Mouse (Mus musculus): Measurements from ENCODE around the gene Naaladl2. TPM values are rescaled to one million over a fixed set of nuclear protein-coding genes. Genes with fewer than 3 reads are reported as not detected.

The Naaladl2 gene
- polyA plus RNA-seq, 1 experiment, result 0.38 TPM

DNA sequence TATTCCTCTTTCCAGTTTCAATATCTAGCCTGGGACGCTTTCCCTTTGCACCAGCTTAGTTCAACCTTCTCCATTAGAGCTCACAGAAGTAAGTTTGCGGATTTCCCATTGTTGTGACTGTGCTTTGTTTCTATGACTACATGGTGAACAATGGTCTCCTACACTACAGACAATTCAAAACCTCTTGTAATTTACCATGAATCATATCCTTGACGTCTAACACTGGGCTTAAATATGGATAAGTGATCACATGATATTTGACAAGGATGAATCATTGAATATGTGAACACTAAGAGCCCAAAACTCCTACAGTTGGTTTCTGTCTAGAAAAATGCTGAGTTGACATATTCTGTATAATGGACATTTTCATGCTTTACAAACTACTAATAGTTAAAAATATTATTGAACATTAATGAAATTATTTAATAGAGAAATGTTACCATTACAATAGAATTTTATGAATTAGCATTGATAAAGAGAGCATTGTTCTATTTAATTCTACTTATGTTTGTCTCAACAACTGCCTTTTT, 539.2 kb downstream of the Naaladl2 start:
- WGBS, result 90% methylated on average over 3 of the region's 3 CpGs
- H3K4me3 ChIP-seq (ENCODE audit: insufficient read depth, low read depth, low read length), result no peak overlapping the region
- no peak for DNase-seq
- no peaks in the 10 kb centered on the region for H3K27me3 ChIP-seq (replicated peaks; ENCODE audit: control insufficient read depth, insufficient read depth, low read length)
- no peak for TF ChIP-seq CTCF (conservative IDR thresholded peaks at IDR 0.05; ENCODE audit: insufficient read depth, insufficient read length, low read depth, low read length)
- no peak overlapping the region for H3K27ac ChIP-seq (ENCODE audit: insufficient read depth, low read depth, low read length)
- no peaks in the 10 kb centered on the region for H3K36me3 ChIP-seq (ENCODE audit: control insufficient read depth, insufficient read depth, low read length)
- peaks cover 2% of the 10 kb centered on the region; the same call in 1 of the 2 replicates for H3K4me1 ChIP-seq (ENCODE audit: control insufficient read depth, insufficient read depth, low read length)

DNA sequence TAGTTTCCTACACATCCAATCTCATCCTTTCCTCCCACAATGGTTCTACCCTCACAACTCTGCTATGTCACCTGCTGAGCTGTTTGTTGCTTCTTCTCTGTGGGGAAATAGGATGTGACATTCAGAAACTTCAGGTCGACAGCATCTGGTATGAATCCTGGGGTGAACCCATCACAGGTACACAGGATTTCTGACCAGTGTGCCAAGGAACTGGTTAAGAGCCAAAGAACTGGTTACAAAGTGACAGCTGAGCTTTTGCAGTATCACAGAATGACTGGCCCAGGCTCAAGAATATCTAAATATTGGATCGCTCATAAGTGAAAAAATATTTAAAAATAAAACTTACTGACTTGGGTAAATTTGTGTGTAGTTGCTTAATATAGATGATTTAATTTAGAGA, 548.6 kb downstream of the Naaladl2 start:
- peaks cover 2% of the 10 kb centered on the region; the same call in 1 of the 2 replicates for H3K4me1 ChIP-seq (ENCODE audit: control insufficient read depth, insufficient read depth, low read length)
- TF ChIP-seq POLR2A (IDR thresholded peaks at IDR 0.05; ENCODE audit: low read depth, low read length), result no peak
- TF ChIP-seq CTCF (conservative IDR thresholded peaks at IDR 0.05; ENCODE audit: insufficient read depth, insufficient read length, low read depth, low read length), result no peak
- 62% methylated on average over 2 of the region's 2 CpGs for WGBS
- H3K36me3 ChIP-seq (ENCODE audit: control insufficient read depth, insufficient read depth, low read length), result no peaks in the 10 kb centered on the region
- H3K4me3 ChIP-seq (ENCODE audit: insufficient read depth, low read depth, low read length), result no peak overlapping the region
- H3K27ac ChIP-seq (ENCODE audit: insufficient read depth, low read depth, low read length), result no peak overlapping the region
- no peaks in the 10 kb centered on the region for H3K27me3 ChIP-seq (replicated peaks; ENCODE audit: control insufficient read depth, insufficient read depth, low read length)
- DNase-seq, result peak; percentile 19

DNA sequence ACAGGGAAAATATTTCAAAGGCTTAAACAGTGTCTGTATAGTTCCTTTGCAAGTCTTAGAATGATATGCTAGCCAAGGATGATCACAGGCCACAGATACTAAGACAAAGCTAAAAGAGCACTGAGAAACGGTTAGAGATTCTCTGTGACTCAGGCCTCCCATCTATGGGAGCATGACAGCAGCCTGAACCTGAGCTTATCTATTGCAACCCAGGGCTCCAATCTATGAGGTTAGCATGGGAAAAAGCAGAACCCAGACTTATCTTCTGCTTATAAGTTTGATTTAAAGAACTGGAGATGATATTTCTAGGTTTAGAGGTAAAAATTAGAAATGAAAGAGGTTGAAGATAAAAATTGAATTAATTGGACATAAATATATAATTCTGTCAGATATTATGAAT, 587.4 kb downstream of the Naaladl2 start:
- H3K27me3 ChIP-seq (replicated peaks; ENCODE audit: control insufficient read depth, insufficient read depth, low read length), result no peaks in the 10 kb centered on the region
- no peaks in the 10 kb centered on the region for H3K36me3 ChIP-seq (ENCODE audit: control insufficient read depth, insufficient read depth, low read length)
- no peak for TF ChIP-seq POLR2A (IDR thresholded peaks at IDR 0.05; ENCODE audit: low read depth, low read length)
- no peak for TF ChIP-seq CTCF (conservative IDR thresholded peaks at IDR 0.05; ENCODE audit: insufficient read depth, insufficient read length, low read depth, low read length)
- no peak for DNase-seq
- no peak overlapping the region for H3K27ac ChIP-seq (ENCODE audit: insufficient read depth, low read depth, low read length)
- 81% methylated on average over 1 of the region's 1 CpGs for WGBS
- H3K4me1 ChIP-seq (ENCODE audit: control insufficient read depth, insufficient read depth, low read length), result no peaks in the 10 kb centered on the region
- H3K4me3 ChIP-seq (ENCODE audit: insufficient read depth, low read depth, low read length), result no peak overlapping the region

DNA sequence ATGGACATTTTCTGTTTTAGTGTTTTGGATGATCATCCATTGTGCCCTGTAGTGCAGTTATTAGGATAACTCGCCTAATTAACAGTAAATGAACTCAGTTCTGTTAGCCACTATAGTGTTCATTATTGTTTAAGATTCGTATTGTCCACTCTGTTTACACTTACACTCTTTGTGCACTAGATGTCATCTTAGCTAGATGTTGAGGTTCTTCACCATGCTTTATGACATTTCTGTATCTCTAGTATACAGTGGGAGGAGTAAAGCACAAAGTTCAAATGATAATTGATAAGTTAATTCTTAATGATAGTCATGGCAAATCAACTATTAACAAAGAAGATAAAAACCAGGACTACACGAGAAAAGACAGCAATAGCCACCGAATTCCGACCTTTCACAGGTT, 590.4 kb downstream of the Naaladl2 start:
- 74% methylated on average over 5 of the region's 5 CpGs for WGBS
- no peaks in the 10 kb centered on the region for H3K4me1 ChIP-seq (ENCODE audit: control insufficient read depth, insufficient read depth, low read length)
- no peak overlapping the region for H3K4me3 ChIP-seq (ENCODE audit: insufficient read depth, low read depth, low read length)
- H3K36me3 ChIP-seq (ENCODE audit: control insufficient read depth, insufficient read depth, low read length), result no peaks in the 10 kb centered on the region
- no peak for TF ChIP-seq POLR2A (IDR thresholded peaks at IDR 0.05; ENCODE audit: low read depth, low read length)
- TF ChIP-seq CTCF (conservative IDR thresholded peaks at IDR 0.05; ENCODE audit: insufficient read depth, insufficient read length, low read depth, low read length), result no peak
- DNase-seq, result no peak
- no peak overlapping the region for H3K27ac ChIP-seq (ENCODE audit: insufficient read depth, low read depth, low read length)
- no peaks in the 10 kb centered on the region for H3K27me3 ChIP-seq (replicated peaks; ENCODE audit: control insufficient read depth, insufficient read depth, low read length)

DNA sequence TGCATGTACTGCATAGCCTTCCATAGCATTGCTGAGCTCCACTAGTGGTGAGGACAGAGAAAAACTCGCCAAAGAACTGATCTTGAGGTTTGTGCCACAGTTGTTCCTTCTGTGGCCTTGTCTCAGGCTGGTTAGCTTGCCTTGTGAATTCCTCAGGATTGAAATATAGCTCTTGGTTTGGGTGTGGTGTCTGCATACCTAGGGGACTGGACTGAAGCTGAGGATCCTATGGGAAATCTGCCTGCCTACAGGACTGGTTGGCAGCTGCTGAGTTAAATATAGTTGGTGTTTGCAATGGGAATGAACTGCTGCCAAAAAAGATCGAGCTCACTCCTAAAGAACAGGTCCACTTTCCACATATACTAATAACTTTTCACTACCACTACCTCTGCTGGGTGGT, 591.4 kb downstream of the Naaladl2 start:
- Histone ChIP-seq H3K36me3 (ENCODE audit: control insufficient read depth, insufficient read depth, low read length) (no peaks in the 10 kb centered on the region), H3K4me3 (ENCODE audit: insufficient read depth, low read depth, low read length) (no peak overlapping the region), H3K27me3 (replicated peaks; ENCODE audit: control insufficient read depth, insufficient read depth, low read length) (no peaks in the 10 kb centered on the region), H3K4me1 (ENCODE audit: control insufficient read depth, insufficient read depth, low read length) (no peaks in the 10 kb centered on the region), H3K27ac (ENCODE audit: insufficient read depth, low read depth, low read length) (no peak overlapping the region)
- 67% methylated on average over 2 of the region's 2 CpGs for WGBS
- TF ChIP-seq POLR2A (IDR thresholded peaks at IDR 0.05; ENCODE audit: low read depth, low read length), result no peak
- no peak for TF ChIP-seq CTCF (conservative IDR thresholded peaks at IDR 0.05; ENCODE audit: insufficient read depth, insufficient read length, low read depth, low read length)
- no peak for DNase-seq

DNA sequence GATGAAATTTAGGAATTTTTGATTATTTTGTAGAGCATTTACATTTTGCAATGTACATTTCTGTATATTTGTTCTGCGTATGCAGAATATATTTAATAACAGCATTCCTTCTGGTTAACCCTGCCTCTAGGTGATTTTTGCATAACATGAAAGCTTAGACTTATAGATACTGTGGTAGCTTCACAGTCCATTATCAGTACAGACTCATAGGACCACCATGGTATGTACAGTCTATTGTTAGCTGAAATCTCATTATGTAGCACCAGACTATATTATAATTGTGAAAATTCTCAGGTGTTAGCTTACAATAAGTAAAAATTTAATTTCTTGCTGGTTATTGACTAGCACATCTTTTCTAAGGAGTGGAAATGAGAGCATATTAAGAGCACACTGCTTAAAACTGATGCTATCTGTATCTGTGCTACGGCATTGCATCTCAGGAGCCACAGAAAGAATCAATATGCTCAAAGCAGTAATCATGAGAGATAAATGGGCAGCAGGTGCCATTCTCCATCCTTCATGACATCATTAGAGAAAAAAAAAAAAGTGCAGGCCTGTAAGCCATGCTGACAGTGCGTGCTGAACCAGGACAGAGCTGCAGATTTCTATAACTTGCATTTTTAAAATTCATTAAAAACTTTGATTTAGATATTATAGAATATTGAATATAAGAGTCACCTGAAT, 610.1 kb downstream of the Naaladl2 start:
- Histone ChIP-seq H3K4me3 (ENCODE audit: insufficient read depth, low read depth, low read length) (no peak overlapping the region), H3K27me3 (replicated peaks; ENCODE audit: control insufficient read depth, insufficient read depth, low read length) (no peaks in the 10 kb centered on the region), H3K4me1 (ENCODE audit: control insufficient read depth, insufficient read depth, low read length) (no peaks in the 10 kb centered on the region), H3K36me3 (ENCODE audit: control insufficient read depth, insufficient read depth, low read length) (no peaks in the 10 kb centered on the region), H3K27ac (ENCODE audit: insufficient read depth, low read depth, low read length) (no peak overlapping the region)
- WGBS, result 94% methylated on average over 3 of the region's 3 CpGs
- TF ChIP-seq CTCF (conservative IDR thresholded peaks at IDR 0.05; ENCODE audit: insufficient read depth, insufficient read length, low read depth, low read length) (no peak), POLR2A (IDR thresholded peaks at IDR 0.05; ENCODE audit: low read depth, low read length) (no peak)
- DNase-seq, result no peak

DNA sequence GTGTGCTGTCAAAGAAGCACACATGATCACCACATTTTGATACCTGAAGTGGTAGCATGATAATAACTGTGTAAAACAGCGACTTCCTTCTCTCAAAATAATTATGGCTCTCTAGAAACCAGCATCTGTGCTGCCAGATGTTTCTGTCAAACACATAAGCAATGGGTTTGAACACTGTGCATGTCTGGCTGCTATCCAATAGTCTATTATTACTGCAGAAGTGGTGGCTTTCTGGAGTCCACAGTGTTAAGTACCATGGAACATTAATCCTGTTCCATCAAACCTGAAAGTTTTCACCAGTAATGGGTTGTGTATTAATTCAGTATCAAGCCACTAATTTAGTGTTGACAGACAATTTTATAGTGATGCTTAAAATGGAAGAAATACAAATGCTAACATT, 629.1 kb downstream of the Naaladl2 start:
- no peak for DNase-seq
- Histone ChIP-seq H3K4me1 (ENCODE audit: control insufficient read depth, insufficient read depth, low read length) (no peaks in the 10 kb centered on the region), H3K27me3 (replicated peaks; ENCODE audit: control insufficient read depth, insufficient read depth, low read length) (no peaks in the 10 kb centered on the region), H3K27ac (ENCODE audit: insufficient read depth, low read depth, low read length) (no peak overlapping the region), H3K4me3 (ENCODE audit: insufficient read depth, low read depth, low read length) (no peak overlapping the region), H3K36me3 (ENCODE audit: control insufficient read depth, insufficient read depth, low read length) (no peaks in the 10 kb centered on the region)
- TF ChIP-seq CTCF (conservative IDR thresholded peaks at IDR 0.05; ENCODE audit: insufficient read depth, insufficient read length, low read depth, low read length) (no peak), POLR2A (IDR thresholded peaks at IDR 0.05; ENCODE audit: low read depth, low read length) (no peak)
- 25% methylated on average over 1 of the region's 1 CpGs for WGBS

Measured in kidney, adult 2 months (tissue).